ENCODE assay signal across 9 mouse cellular contexts in the genomic region with DNA sequence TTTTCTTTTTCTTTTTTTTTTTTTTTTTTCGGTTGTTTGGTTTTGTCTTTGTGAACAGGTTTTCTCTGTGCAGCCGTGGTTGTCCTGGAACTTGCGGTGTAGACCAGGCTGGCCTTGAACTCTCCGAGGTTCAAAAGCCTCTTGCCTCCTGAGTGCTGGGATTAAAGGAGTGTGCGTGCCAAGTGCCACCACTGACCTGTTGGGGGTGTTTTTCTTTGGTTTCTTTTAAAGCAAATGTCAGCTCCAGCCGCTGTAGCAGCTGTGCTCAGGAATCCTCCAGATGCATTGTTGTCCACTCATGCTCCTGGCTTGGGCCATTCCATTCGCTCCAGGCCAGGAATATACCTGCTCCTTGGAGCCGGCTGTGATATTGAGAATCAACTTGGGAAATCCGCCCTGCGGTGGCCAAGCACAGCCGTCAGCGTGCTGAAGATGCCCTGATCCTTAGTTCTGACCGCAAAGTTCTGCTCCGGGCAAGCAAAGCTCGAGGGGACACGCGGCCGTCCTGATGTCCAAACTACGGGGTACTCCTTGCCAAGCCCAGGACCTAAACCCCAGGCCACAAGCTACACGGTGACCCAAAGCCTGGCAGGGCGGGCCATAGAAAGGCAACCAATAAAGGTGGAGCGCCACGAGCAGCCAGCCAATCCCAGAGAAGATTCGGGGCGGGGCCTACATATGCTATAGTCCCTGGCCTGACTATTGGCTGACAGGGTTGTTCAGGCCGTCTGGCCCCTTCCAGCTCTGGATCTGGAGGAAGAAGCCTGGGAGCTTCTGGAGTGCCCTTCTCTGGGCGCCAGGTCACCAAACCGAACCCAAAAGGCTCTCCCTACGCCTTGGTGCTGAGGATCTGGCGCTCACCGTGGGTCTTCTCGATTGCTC. TPM values are rescaled to one million over a fixed set of nuclear protein-coding genes. Genes with fewer than 3 reads are reported as not detected.
DNase-seq lines count a peak whose midpoint lies in the region; ATAC-seq lines count a peak whose summit lies in the region.
"Had no signal": no experiment of that assay in that cellular context is flagged by ENCODE, and none has a peak within 500 bp of the region (broad histone marks: within the 10 kb centered on the region; RNA-seq: fewer than 3 reads in every experiment).

No protein-coding gene starts in this region.

- WGBS in hindbrain, embryonic 14.5 days, result 65% methylated on average over 32 of the region's 32 CpGs

- H3K4me3 ChIP-seq in hindbrain, embryonic 14.5 days (replicated peaks; ENCODE audit: low read length), result peak overlapping the region; percentile 31
- H3K4me3 ChIP-seq: myocyte had no signal

- no peaks in the 10 kb centered on the region for H3K36me3 ChIP-seq in hindbrain, embryonic 14.5 days (replicated peaks; ENCODE audit: control insufficient read depth, insufficient read depth)

- H3K4me2 ChIP-seq in hindbrain, embryonic 14.5 days (replicated peaks), result peak overlapping the region; percentile 37

- no peaks in the 10 kb centered on the region for H3K27me3 ChIP-seq in hindbrain, embryonic 14.5 days (ENCODE audit: control insufficient read depth, insufficient read depth, low read length)

- H3K4me1 ChIP-seq in hindbrain, embryonic 14.5 days (replicated peaks; ENCODE audit: control insufficient read depth, insufficient read depth, low read length), result no peaks in the 10 kb centered on the region

- DNase-seq in adrenal gland, adult 8-10 months, result peak; percentile 66
- peak; percentile 66 for DNase-seq in gastrocnemius, adult 18-20 months (ENCODE audit: low spot score)
- peak; percentile 63 for DNase-seq in hindbrain, embryonic 14.5 days (ENCODE audit: low spot score)
- peak; percentile 40 to 45 for DNase-seq in left cerebral cortex, adult 18-20 months (ENCODE audit: low spot score in 2 of 2)
- peak; percentile 87 for DNase-seq in lung, postnatal 36 days
- peak; percentile 20 for DNase-seq in retina, postnatal 7 days (ENCODE audit: low read depth, low spot score)
- peak; percentile 75 for DNase-seq in thymus, postnatal 36 days

- no peak overlapping the region for H3K9ac ChIP-seq in hindbrain, embryonic 14.5 days

- no peak overlapping the region for H3K27ac ChIP-seq in hindbrain, embryonic 14.5 days

- peak; percentile 100 for ATAC-seq in common myeloid progenitor, adult 5-6 weeks (replicated peaks; ENCODE audit: low read depth, poor library complexity, severe bottlenecking)
- ATAC-seq in hindbrain, embryonic 14.5 days (ENCODE audit: low FRiP score), result peak; percentile 90

- no peaks in the 10 kb centered on the region for H3K9me3 ChIP-seq in hindbrain, embryonic 14.5 days (ENCODE audit: control insufficient read depth, low read length)

RNA-seq across cellular contexts. Expression of a gene that starts 58.0 kb away (rescaled TPM):
- total RNA-seq in adrenal gland, adult 8-10 months (2022), result 10 to 100 TPM; 35.5 to 44.5 (median 40.4) TPM
- 10.5 and 15.0 TPM in 2 replicates for total RNA-seq in common myeloid progenitor, adult 5-6 weeks (2017)
- total RNA-seq in gastrocnemius, adult 18-20 months (2021), result 10 to 100 TPM; 10.4 to 16.0 TPM
- 41.1 and 48.7 TPM in 2 replicates for polyA plus RNA-seq in hindbrain, embryonic 14.5 days (2014; fragmentation: Nextera tagmentation; extraction: Ambion mirVana)
- 100 to 1,000 TPM; 128 to 129 TPM for total RNA-seq in left cerebral cortex, adult 18-20 months (2021)

Comparison
In these comparisons a context has a peak if more than half of its experiments do, and no peak if none do; other contexts are left out.
1. DNase-seq: peak in every context shown above with its lines; median percentile 87 in lung, postnatal 36 days; 75 in thymus, postnatal 36 days; 66 in adrenal gland, adult 8-10 months; 66 in gastrocnemius, adult 18-20 months; 63 in hindbrain, embryonic 14.5 days; 42 in left cerebral cortex, adult 18-20 months; 20 in retina, postnatal 7 days.